Mouse (Mus musculus) T-helper 17 cell (primary cell): ENCODE measurements around the gene Ezr.

Experiments
- in situ Hi-C, 2 experiments: fragments of 300-600 bp; cut with MboI, MseI; formaldehyde crosslinking; loops; 1 replicate in 1 of 2; 2 replicates in 1 of 2; pipeline ENCODE4 v1.15.1; 2025; ENCODE audit warnings: high pct_unique_total_duplicates in 2 of 2

Ezr gene

GRCm38 (mm10) chr17:6771661-6772489 is 10.7 kb downstream of the Ezr start:
- in situ Hi-C loops: loop anchor here in 1 of 2 experiments (25.0 kb wide), 1 partner anchor 1190 kb away; no protein-coding TSS in a partner anchor

- in situ Hi-C loops: loop anchor here in 1 of 2 experiments (25.0 kb wide), 1 partner anchor 1193 kb away; no protein-coding TSS in a partner anchor
Measured at GRCm38 (mm10) chr17:6769602-6770001, 13.0 kb downstream of the Ezr start.

- in situ Hi-C loops: loop anchor here in 1 of 2 experiments (25.0 kb wide), 1 partner anchor 1194 kb away; no protein-coding TSS in a partner anchor
Measured at GRCm38 (mm10) chr17:6768301-6768788, 14.2 kb downstream of the Ezr start.

GRCm38 (mm10) chr17:6767771-6768170 is 14.8 kb downstream of the Ezr start:
- in situ Hi-C loops: loop anchor here in 1 of 2 experiments (25.0 kb wide), 1 partner anchor 1195 kb away; no protein-coding TSS in a partner anchor

GRCm38 (mm10) chr17:6766823-6767222 is 15.8 kb downstream of the Ezr start:
- in situ Hi-C loops: loop anchor here in 1 of 2 experiments (25.0 kb wide), 1 partner anchor 1195 kb away; no protein-coding TSS in a partner anchor

GRCm38 (mm10) chr17:6765886-6766285 is 16.7 kb downstream of the Ezr start:
- in situ Hi-C loops: loop anchor here in 1 of 2 experiments (25.0 kb wide), 1 partner anchor 1196 kb away; no protein-coding TSS in a partner anchor

GRCm38 (mm10) chr17:6764730-6765129 is 17.9 kb downstream of the Ezr start:
- in situ Hi-C loops: loop anchor here in 1 of 2 experiments (25.0 kb wide), 1 partner anchor 1198 kb away; no protein-coding TSS in a partner anchor

- in situ Hi-C loops: loop anchor here in 1 of 2 experiments (25.0 kb wide), 1 partner anchor 1198 kb away; no protein-coding TSS in a partner anchor
Measured at GRCm38 (mm10) chr17:6764227-6764593, 18.4 kb downstream of the Ezr start.

GRCm38 (mm10) chr17:6763513-6764226 is 18.9 kb downstream of the Ezr start:
- in situ Hi-C loops: loop anchor here in 1 of 2 experiments (25.0 kb wide), 1 partner anchor 1199 kb away; no protein-coding TSS in a partner anchor

GRCm38 (mm10) chr17:6759717-6760292 is 22.8 kb downstream of the Ezr start:
- in situ Hi-C loops: loop anchor here in 1 of 2 experiments (25.0 kb wide), 1 partner anchor 1202 kb away; no protein-coding TSS in a partner anchor

- in situ Hi-C loops: loop anchor here in 1 of 2 experiments (25.0 kb wide), 1 partner anchor 1203 kb away; no protein-coding TSS in a partner anchor
Measured at GRCm38 (mm10) chr17:6758845-6759244, 23.7 kb downstream of the Ezr start.

GRCm38 (mm10) chr17:6757902-6758301 is 24.7 kb downstream of the Ezr start:
- in situ Hi-C loops: loop anchor here in 1 of 2 experiments (25.0 kb wide), 1 partner anchor 1204 kb away; no protein-coding TSS in a partner anchor

GRCm38 (mm10) chr17:6755873-6756272 is 26.7 kb downstream of the Ezr start:
- in situ Hi-C loops: loop anchor here in 1 of 2 experiments (25.0 kb wide), 1 partner anchor 1206 kb away; no protein-coding TSS in a partner anchor

GRCm38 (mm10) chr17:6755176-6755575 is 27.4 kb downstream of the Ezr start:
- in situ Hi-C loops: loop anchor here in 1 of 2 experiments (25.0 kb wide), 1 partner anchor 1207 kb away; no protein-coding TSS in a partner anchor

GRCm38 (mm10) chr17:6752375-6752774 is 30.2 kb downstream of the Ezr start:
- in situ Hi-C loops: loop anchor here in 1 of 2 experiments (25.0 kb wide), 1 partner anchor 1210 kb away; no protein-coding TSS in a partner anchor

- in situ Hi-C loops: loop anchor here in 1 of 2 experiments (25.0 kb wide), 1 partner anchor 1211 kb away; no protein-coding TSS in a partner anchor
Measured at GRCm38 (mm10) chr17:6751221-6751859, 31.2 kb downstream of the Ezr start.

GRCm38 (mm10) chr17:6748779-6749464 is 33.7 kb downstream of the Ezr start:
- in situ Hi-C loops: loop anchor here (10.0 to 25.0 kb wide), 2 partner anchors 313 to 1226 kb away; no protein-coding TSS in a partner anchor

- in situ Hi-C loops: loop anchor here (10.0 to 25.0 kb wide), 2 partner anchors 315 to 1227 kb away; no protein-coding TSS in a partner anchor
Measured at GRCm38 (mm10) chr17:6747478-6747877, 35.1 kb downstream of the Ezr start.
